Mouse (Mus musculus) kidney, adult 2 months (tissue): Measurements from ENCODE around the gene Ift22. TPM values are rescaled to one million over a fixed set of nuclear protein-coding genes. Genes with fewer than 3 reads are reported as not detected.
A peak's percentile ranks its signal among the peaks of the same experiment; 100 is the strongest.

Source experiments
- DNase-seq: peaks from one replicate; pipeline ENCODE4 v3.0.0; 2021
- H3K27ac ChIP-seq: fragments of 200-500 bp; 2 replicates; pipeline ENCODE4 v1.5.1; 2012; ENCODE audit warnings: low read depth, low read length, control low read depth, inconsistent platforms; ENCODE audit not compliant: insufficient read depth
- H3K27me3 ChIP-seq: fragments of 200-500 bp; replicated peaks from 2 replicates; pipeline ENCODE4 v1.6.1; 2012; ENCODE audit warnings: mild to moderate bottlenecking, moderate library complexity, low read length, inconsistent platforms; ENCODE audit not compliant: control insufficient read depth, insufficient read depth
- H3K36me3 ChIP-seq: fragments of 200-500 bp; 2 replicates; pipeline ENCODE4 v1.6.1; 2012; ENCODE audit warnings: mild to moderate bottlenecking, moderate library complexity, low read length, inconsistent platforms; ENCODE audit not compliant: control insufficient read depth, insufficient read depth
- H3K4me1 ChIP-seq: fragments of 200-500 bp; 2 replicates; pipeline ENCODE4 v1.6.1; 2011; ENCODE audit warnings: low read length; ENCODE audit not compliant: control insufficient read depth, insufficient read depth
- H3K4me3 ChIP-seq: fragments of 200-500 bp; 2 replicates; pipeline ENCODE4 v1.5.1; 2011; ENCODE audit warnings: mild to moderate bottlenecking, low read depth, low read length, control low read depth; ENCODE audit not compliant: insufficient read depth
- CTCF ChIP-seq: fragments of 200-500 bp; conservative IDR thresholded peaks from 2 replicates; pipeline ENCODE4 v1.5.1; 2011; ENCODE audit warnings: low read depth, mild to moderate bottlenecking, control low read depth, low read length, moderate library complexity, mixed read lengths; ENCODE audit not compliant: insufficient read depth, insufficient read length
- POLR2A ChIP-seq: fragments of 200-500 bp; IDR thresholded peaks from one replicate; pipeline ENCODE4 v1.6.1; 2011; ENCODE audit warnings: low read depth, low read length, control low read depth
- WGBS: fragments of 180-500 bp; shearing (Covaris S2); methylation state at CpG from one replicate; pipeline ENCODE4 v1.1.7; 2018; 5-methylcytosine and 5-hydroxymethylcytosine counted together
- polyA plus RNA-seq: library from polyadenylated mRNA; depleted of rRNA; stranded (reverse); fragments of >200 nt; gene quantifications from 2 replicates; pipeline ENCODE4 v1.2.3, GENCODE M21; 2012

Ift22 gene
- polyA plus RNA-seq, 1 experiment, result 26.5 TPM

GRCm38 (mm10) chr5:136869451-136870114 lies 38.4 kb upstream of the Ift22 start:
- WGBS, result 41% methylated on average over 10 of the region's 10 CpGs
- Histone ChIP-seq H3K36me3 (no peaks in the 10 kb centered on the region), H3K27me3 (no peaks in the 10 kb centered on the region), H3K27ac (no peak overlapping the region), H3K4me3 (no peak overlapping the region), H3K4me1 (peaks cover 3% of the 10 kb centered on the region; the same call in 1 of the 2 replicates)
- no peak for DNase-seq
- TF ChIP-seq POLR2A, result no peak
- no peak for TF ChIP-seq CTCF

GRCm38 (mm10) chr5:136872417-136872816 lies 35.5 kb upstream of the Ift22 start:
- TF ChIP-seq POLR2A (no peak), CTCF (no peak)
- DNase-seq, result no peak
- H3K27ac ChIP-seq, result no peak overlapping the region
- H3K27me3 ChIP-seq, result no peaks in the 10 kb centered on the region
- H3K36me3 ChIP-seq, result no peaks in the 10 kb centered on the region
- peaks cover 3% of the 10 kb centered on the region; the same call in 1 of the 2 replicates for H3K4me1 ChIP-seq
- no peak overlapping the region for H3K4me3 ChIP-seq
- WGBS, result 66% methylated on average over 8 of the region's 8 CpGs

GRCm38 (mm10) chr5:136874271-136874670 lies 33.7 kb upstream of the Ift22 start:
- no peak overlapping the region for H3K4me3 ChIP-seq
- H3K36me3 ChIP-seq, result no peaks in the 10 kb centered on the region
- no peaks in the 10 kb centered on the region for H3K27me3 ChIP-seq
- 46% methylated on average over 10 of the region's 10 CpGs for WGBS
- H3K27ac ChIP-seq, result 0 out of 2 replicates have a peak overlapping the region, but pooled peaks have one; percentile 18
- H3K4me1 ChIP-seq, result peaks cover 3% of the 10 kb centered on the region; the same call in 1 of the 2 replicates
- TF ChIP-seq POLR2A (no peak), CTCF (no peak)
- peak; percentile 51 for DNase-seq

GRCm38 (mm10) chr5:136880101-136880500 lies 27.8 kb upstream of the Ift22 start:
- Histone ChIP-seq H3K27ac (peak overlapping the region; percentile 42; the same call in 1 of the 2 replicates), H3K4me1 (no peaks in the 10 kb centered on the region), H3K4me3 (no peak overlapping the region), H3K27me3 (no peaks in the 10 kb centered on the region), H3K36me3 (no peaks in the 10 kb centered on the region)
- DNase-seq, result peak; percentile 63
- WGBS, result 36% methylated on average over 8 of the region's 8 CpGs
- no peak for TF ChIP-seq CTCF
- no peak for TF ChIP-seq POLR2A

GRCm38 (mm10) chr5:136881380-136882009 lies 26.5 kb upstream of the Ift22 start:
- Histone ChIP-seq H3K4me1 (no peaks in the 10 kb centered on the region), H3K36me3 (no peaks in the 10 kb centered on the region), H3K4me3 (peak overlapping the region; percentile 35), H3K27me3 (no peaks in the 10 kb centered on the region), H3K27ac (no peak overlapping the region)
- peak; percentile 87 for TF ChIP-seq CTCF
- no peak for TF ChIP-seq POLR2A
- peak; percentile 80 for DNase-seq
- WGBS, result 3% methylated on average over 39 of the region's 39 CpGs

GRCm38 (mm10) chr5:136882055-136882787 lies 25.7 kb upstream of the Ift22 start:
- WGBS, result 2% methylated on average over 47 of the region's 47 CpGs
- Histone ChIP-seq H3K4me1 (no peaks in the 10 kb centered on the region), H3K27me3 (no peaks in the 10 kb centered on the region), H3K4me3 (peak overlapping the region; percentile 34), H3K36me3 (no peaks in the 10 kb centered on the region), H3K27ac (peak overlapping the region; percentile 6; the same call in 1 of the 2 replicates)
- DNase-seq, result no peak
- TF ChIP-seq CTCF, result no peak
